Mouse (Mus musculus): ENCODE results near the gene Gfi1b. TPM values are rescaled to one million over a fixed set of nuclear protein-coding genes. Genes with fewer than 3 reads are reported as not detected.
A peak's percentile ranks its signal among the peaks of the same experiment; 100 is the strongest.

Gene Gfi1b
- polyA plus RNA-seq, 1 experiment from 2014 or later: 2.8 TPM

DNA sequence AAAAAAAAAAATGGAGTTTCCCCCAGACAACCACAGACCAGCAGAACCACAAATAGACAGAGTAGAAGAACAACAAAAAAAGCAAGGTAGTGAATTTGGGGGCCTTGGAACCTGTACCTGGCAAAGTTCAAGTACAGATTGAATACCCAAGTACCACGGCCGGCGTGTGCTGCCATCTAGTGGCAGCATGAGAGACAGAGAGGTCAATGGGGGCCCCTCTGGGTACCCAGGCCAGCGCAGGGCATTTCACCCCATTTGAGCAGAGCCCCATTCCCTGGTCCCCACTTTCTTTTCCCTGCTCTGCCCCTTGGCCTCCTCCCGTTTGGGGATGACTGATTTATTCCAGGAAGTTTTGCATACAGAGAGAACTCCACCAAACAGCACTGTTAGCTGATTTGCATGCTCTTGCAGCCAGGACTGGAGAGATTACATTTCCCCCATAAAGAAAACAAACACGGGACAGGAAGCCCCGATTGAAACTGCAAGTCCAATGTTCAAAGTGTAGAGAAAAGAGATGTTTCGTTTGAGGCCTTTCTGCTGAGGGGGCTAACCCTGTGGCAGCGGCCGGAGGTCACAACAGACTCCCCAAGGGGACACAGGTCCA lies 841 bp upstream of the Gfi1b start:
- 19% methylated on average over 10 of the region's 10 CpGs for WGBS
- peaks cover 12% of the 10 kb centered on the region for H3K4me1 ChIP-seq
- H3K27ac ChIP-seq (replicated peaks): no peak overlapping the region
- peak overlapping the region; percentile 51; the same call in 1 of the 2 replicates for H3K4me2 ChIP-seq
- H3K9ac ChIP-seq: no peak overlapping the region
- ATAC-seq (ENCODE audit: extremely low read depth, insufficient number of reproducible peaks, low FRiP score, low TSS enrichment): no peak
- peaks cover 60% of the 10 kb centered on the region for H3K27me3 ChIP-seq (replicated peaks)
- no peaks in the 10 kb centered on the region for H3K9me3 ChIP-seq
- no peak overlapping the region for H3K4me3 ChIP-seq
- H3K36me3 ChIP-seq: no peaks in the 10 kb centered on the region

DNA sequence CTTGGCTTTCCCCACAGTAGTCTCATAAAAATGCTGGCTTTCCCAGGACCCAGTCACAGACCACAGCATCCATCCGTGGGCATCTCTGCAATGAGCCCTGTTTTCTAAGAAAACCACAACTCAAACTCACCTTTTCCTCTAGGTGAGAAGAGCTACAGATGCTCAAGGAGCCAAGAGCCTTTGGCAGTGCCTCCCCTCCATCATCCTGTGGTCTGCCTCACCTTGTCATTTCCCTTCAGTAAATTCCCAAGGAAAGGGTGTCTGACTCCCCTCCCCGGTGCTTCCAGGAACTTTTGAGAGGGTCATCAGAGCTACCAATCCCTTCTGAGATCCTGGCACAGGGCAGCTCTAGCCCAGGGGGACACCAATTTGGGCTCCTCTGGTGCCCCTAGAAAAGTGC lies 671 bp downstream of the Gfi1b start:
- peaks cover 27% of the 10 kb centered on the region for H3K4me1 ChIP-seq
- peak overlapping the region; percentile 51 for H3K4me2 ChIP-seq
- ATAC-seq (ENCODE audit: extremely low read depth, insufficient number of reproducible peaks, low FRiP score, low TSS enrichment): no peak
- peak overlapping the region; percentile 61; the same call in 1 of the 2 replicates for H3K9ac ChIP-seq
- whole genome bisulfite sequencing: 25% methylated on average over 2 of the region's 2 CpGs
- no peaks in the 10 kb centered on the region for H3K36me3 ChIP-seq
- peaks cover 59% of the 10 kb centered on the region for H3K27me3 ChIP-seq (replicated peaks)
- no peaks in the 10 kb centered on the region for H3K9me3 ChIP-seq
- H3K27ac ChIP-seq (replicated peaks): no peak overlapping the region
- H3K4me3 ChIP-seq: peak overlapping the region; percentile 36

DNA sequence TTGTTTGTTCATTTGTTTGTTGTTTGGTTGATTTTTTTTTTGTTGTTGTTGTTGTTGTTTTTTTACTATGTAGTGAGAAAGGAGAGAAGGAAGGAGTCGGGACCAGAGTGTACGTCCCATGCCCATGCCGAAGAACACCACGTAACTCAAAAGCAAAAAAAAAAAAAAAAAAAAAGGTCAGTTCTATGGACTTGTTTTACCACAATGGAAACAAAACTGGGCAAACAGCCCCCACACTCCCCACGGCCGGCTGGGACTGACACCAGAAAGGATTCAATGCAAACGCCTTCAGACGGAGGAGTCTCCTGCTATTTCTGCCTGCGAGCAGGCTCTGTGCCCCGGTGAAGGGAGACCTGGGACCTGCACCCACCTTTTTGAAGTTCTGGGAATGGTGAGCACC lies 1.3 kb downstream of the Gfi1b start:
- Histone ChIP-seq H3K9me3 (no peaks in the 10 kb centered on the region), H3K4me2 (peak overlapping the region; percentile 51), H3K27ac (replicated peaks) (no peak overlapping the region), H3K36me3 (no peaks in the 10 kb centered on the region), H3K9ac (no peak overlapping the region), H3K27me3 (replicated peaks) (peaks cover 54% of the 10 kb centered on the region), H3K4me3 (peak overlapping the region; percentile 36), H3K4me1 (peaks cover 27% of the 10 kb centered on the region)
- ATAC-seq (ENCODE audit: extremely low read depth, insufficient number of reproducible peaks, low FRiP score, low TSS enrichment): no peak
- 56% methylated on average over 10 of the region's 10 CpGs for WGBS

DNA sequence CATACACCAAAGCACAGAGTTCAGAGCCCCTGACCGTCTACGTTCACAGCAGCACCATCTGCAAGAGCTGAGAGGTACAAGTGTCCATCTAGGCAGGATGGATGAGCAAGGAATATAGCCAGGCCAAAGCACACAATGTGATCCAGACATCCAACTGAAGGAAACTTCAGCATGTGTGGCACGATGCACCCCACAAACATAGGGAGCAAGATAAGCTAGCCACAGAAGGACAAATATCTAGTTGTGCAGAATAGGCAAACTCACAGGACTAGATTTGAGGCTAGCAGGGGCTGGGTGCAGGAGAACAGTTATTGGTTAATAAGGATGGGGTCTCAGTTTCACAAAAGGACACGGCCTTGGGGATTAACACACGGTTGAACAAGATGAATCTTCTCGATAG lies 2.4 kb downstream of the Gfi1b start:
- Histone ChIP-seq H3K4me2 (peak overlapping the region; percentile 51), H3K4me3 (peak overlapping the region; percentile 36; the same call in 1 of the 2 replicates), H3K27ac (replicated peaks) (no peak overlapping the region), H3K9ac (no peak overlapping the region), H3K36me3 (no peaks in the 10 kb centered on the region), H3K4me1 (peaks cover 27% of the 10 kb centered on the region), H3K27me3 (replicated peaks) (peaks cover 50% of the 10 kb centered on the region), H3K9me3 (no peaks in the 10 kb centered on the region)
- ATAC-seq (ENCODE audit: extremely low read depth, insufficient number of reproducible peaks, low FRiP score, low TSS enrichment): no peak
- WGBS: 78% methylated on average over 6 of the region's 6 CpGs

DNA sequence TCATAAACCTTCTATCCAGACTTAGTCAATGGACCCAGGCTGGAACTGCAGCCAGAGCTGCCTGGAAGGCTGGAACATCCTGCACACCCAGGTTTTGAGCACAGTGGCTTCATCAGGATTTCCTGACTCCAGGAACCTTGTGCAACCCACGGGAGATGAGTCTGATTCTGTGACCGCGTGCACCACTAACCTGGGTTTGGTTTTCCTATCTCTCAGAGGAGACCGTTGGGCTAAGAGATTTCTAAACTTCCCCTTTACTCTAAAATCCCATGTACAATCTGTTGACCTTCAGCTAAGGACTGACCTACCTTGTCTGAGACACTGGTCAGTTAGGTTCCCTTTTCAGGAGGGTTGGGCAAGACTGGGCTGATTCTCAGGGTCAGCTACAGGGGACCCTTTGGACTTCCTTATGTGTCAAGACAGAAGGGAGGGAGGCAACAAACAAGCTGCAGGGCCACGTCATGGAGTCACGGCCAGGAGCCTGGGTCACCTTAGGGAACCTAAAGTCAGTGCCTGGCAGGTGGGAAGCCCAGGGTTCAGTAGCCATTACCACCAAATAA lies 2.9 kb downstream of the Gfi1b start:
- peak overlapping the region; percentile 36; the same call in 1 of the 2 replicates for H3K4me3 ChIP-seq
- no peak for ATAC-seq (ENCODE audit: extremely low read depth, insufficient number of reproducible peaks, low FRiP score, low TSS enrichment)
- no peak overlapping the region for H3K27ac ChIP-seq (replicated peaks)
- H3K36me3 ChIP-seq: no peaks in the 10 kb centered on the region
- peaks cover 50% of the 10 kb centered on the region for H3K27me3 ChIP-seq (replicated peaks)
- peaks cover 27% of the 10 kb centered on the region for H3K4me1 ChIP-seq
- WGBS: 73% methylated on average over 6 of the region's 6 CpGs
- no peaks in the 10 kb centered on the region for H3K9me3 ChIP-seq
- 0 out of 2 replicates have a peak overlapping the region, but pooled peaks have one; percentile 38 for H3K9ac ChIP-seq
- peak overlapping the region; percentile 51 for H3K4me2 ChIP-seq

DNA sequence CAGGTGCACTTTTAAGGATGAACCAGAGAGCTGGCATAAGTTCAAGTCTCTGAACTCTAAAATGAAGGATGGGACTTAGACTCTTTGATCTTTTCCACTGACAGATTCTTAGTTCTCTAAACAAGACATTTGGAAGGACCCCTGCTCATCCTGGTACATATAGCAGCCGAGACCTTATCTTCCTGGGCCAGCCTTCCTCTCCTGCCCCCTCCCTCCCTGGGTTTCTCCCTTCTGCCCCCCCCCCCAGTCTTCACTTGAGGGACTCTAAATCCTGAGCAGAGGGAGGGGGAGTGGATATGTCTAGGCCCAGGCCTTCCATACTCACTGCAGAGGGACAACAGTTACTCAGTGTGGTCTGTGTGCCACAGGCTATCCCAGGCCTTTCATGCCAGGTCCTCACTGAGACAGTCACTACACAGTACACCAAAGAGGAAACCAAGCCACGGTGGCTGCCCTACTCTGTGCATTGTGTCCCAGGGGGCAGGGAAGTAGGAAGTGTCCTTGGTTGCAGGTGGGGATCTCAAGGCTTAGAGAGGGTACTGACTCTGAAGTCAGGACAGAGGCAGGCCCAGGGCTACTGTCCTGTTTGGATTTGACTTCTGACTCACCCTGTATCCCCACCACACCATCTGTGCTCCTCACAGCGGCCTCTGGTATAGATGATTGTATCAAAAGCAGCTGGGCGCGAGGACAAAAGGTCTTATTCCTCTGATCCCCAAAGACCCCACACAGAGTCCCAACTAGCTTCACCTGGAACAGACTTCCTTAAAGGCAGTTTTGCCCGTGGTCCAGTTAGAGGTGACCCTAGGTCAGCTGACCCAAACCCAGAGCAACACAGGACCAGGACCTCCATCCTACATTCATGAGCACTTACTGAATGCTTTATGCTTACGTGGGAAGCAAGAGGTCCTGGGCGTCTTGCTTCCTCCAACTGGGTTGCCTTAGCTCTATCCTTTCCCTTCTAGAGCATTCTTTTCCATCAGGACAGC lies 4.0 kb downstream of the Gfi1b start:
- Histone ChIP-seq H3K9me3 (no peaks in the 10 kb centered on the region), H3K4me2 (peak overlapping the region; percentile 51), H3K27me3 (replicated peaks) (peaks cover 45% of the 10 kb centered on the region), H3K36me3 (no peaks in the 10 kb centered on the region), H3K4me3 (no peak overlapping the region), H3K27ac (replicated peaks) (peak overlapping the region; percentile 69), H3K9ac (peak overlapping the region; percentile 17; the same call in 1 of the 2 replicates), H3K4me1 (peaks cover 27% of the 10 kb centered on the region)
- ATAC-seq (ENCODE audit: extremely low read depth, insufficient number of reproducible peaks, low FRiP score, low TSS enrichment): peak; percentile 61
- WGBS: 69% methylated on average over 8 of the region's 8 CpGs

DNA sequence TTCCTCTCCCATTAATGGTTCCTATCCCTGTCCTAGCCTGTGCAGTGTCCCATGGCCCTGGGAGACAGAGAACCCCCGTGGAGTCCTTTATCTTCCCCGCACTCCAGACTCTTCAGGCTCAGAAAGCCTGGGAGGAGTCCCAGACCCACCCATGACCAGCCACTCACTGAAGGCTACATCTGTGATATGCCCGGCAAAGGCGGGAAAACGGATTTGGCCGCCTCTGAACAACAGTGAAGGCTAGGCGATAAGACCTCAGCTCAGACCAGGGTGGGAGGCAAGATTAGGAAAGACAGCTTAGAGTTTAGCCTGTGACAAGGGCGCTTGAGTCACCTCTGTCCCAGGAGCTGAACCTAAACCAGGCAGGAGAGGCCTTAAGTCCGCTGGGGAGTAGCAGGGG lies 4.9 kb downstream of the Gfi1b start:
- Histone ChIP-seq H3K27ac (replicated peaks) (peak overlapping the region; percentile 69), H3K27me3 (replicated peaks) (peaks cover 36% of the 10 kb centered on the region), H3K4me3 (peak overlapping the region; percentile 14; the same call in 1 of the 2 replicates), H3K4me2 (peak overlapping the region; percentile 51), H3K9ac (peak overlapping the region; percentile 17; the same call in 1 of the 2 replicates), H3K36me3 (no peaks in the 10 kb centered on the region), H3K4me1 (peaks cover 22% of the 10 kb centered on the region), H3K9me3 (no peaks in the 10 kb centered on the region)
- peak; percentile 45; the same call in 1 of the 2 replicates for ATAC-seq (ENCODE audit: extremely low read depth, insufficient number of reproducible peaks, low FRiP score, low TSS enrichment)
- 20% methylated on average over 9 of the region's 9 CpGs for WGBS

DNA sequence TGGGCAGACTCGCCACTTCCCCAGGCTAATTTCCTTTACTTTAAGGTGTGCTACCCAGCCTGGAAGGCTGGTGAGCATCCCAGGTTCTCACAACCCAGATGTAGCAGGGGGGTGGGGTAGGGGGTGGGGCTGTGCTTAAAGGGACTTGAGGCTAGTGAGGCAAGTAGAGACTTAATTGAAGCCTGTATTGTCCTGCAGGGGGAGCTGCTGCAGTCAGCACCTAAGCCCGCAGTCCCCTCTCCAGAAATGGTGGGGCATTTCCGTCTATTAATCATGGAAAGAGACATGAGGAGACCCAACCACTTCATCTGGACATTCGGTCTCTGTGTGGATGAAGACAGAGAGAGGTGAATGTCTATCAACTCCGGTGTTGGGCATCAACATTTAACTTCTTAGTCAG lies 5.4 kb downstream of the Gfi1b start:
- H3K4me2 ChIP-seq: peak overlapping the region; percentile 51
- no peak for ATAC-seq (ENCODE audit: extremely low read depth, insufficient number of reproducible peaks, low FRiP score, low TSS enrichment)
- WGBS: 39% methylated on average over 5 of the region's 5 CpGs
- peak overlapping the region; percentile 14; the same call in 1 of the 2 replicates for H3K4me3 ChIP-seq
- H3K27ac ChIP-seq (replicated peaks): peak overlapping the region; percentile 69; the same call in 1 of the 2 replicates
- H3K36me3 ChIP-seq: no peaks in the 10 kb centered on the region
- no peaks in the 10 kb centered on the region for H3K9me3 ChIP-seq
- H3K4me1 ChIP-seq: peaks cover 18% of the 10 kb centered on the region
- H3K27me3 ChIP-seq (replicated peaks): peaks cover 31% of the 10 kb centered on the region
- peak overlapping the region; percentile 17; the same call in 1 of the 2 replicates for H3K9ac ChIP-seq

DNA sequence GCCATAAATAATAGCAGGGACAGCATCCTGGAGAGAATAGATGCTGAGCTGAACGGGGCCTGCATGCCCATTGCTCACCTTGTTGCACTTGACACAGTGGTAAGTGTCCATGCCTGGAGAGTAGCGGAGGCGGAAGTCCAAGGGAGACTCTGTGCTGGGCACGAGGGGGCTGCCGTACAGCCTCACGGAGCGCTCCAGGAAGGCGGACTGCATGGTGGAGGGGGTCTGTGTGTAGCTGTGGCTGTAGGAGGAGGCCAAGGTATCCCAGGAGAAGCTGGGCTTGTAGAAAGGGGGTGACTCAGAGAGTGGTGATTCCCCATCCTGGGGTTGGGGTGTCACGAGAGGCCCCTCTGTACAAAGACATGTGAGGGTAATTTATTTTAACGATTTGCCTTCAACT lies 8.2 kb downstream of the Gfi1b start:
- H3K9me3 ChIP-seq: no peaks in the 10 kb centered on the region
- peaks cover 23% of the 10 kb centered on the region for H3K4me1 ChIP-seq
- ATAC-seq (ENCODE audit: extremely low read depth, insufficient number of reproducible peaks, low FRiP score, low TSS enrichment): no peak
- no peaks in the 10 kb centered on the region for H3K36me3 ChIP-seq
- H3K27me3 ChIP-seq (replicated peaks): peaks cover 10% of the 10 kb centered on the region
- no peak overlapping the region for H3K27ac ChIP-seq (replicated peaks)
- 90% methylated on average over 10 of the region's 10 CpGs for WGBS
- H3K4me3 ChIP-seq: no peak overlapping the region
- H3K9ac ChIP-seq: no peak overlapping the region
- no peak overlapping the region for H3K4me2 ChIP-seq

DNA sequence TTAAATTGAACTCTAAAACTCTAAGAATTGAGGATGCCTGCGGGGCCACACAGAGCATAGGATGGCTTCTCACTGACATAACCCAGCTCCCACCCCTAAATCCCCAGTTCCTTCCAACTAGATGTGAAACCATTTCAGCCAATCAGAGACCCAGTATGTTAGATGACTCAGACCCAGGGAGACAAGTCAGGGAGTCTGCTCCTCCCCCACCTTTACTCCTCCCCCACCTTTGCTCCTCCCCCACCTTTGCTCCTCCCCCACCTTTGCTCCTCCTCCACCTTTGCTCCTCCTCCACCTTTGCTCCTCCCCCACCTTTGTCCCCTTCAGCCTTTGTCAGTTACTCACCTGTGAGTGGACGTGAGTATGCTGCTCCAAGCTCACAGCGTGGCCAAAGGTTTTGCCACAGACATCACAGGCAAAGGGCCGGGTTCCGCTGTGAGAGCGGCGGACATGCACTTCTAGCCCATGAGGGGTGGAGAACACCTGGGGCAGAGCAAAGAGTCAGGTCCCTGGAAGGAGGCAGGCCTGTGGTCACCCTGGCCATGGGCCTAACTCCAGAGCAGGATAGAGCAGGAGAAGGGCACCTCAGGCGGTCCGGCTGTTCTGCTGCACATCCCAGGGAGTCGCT lies 9.2 kb downstream of the Gfi1b start:
- H3K4me1 ChIP-seq: peaks cover 20% of the 10 kb centered on the region
- no peak overlapping the region for H3K27ac ChIP-seq (replicated peaks)
- no peaks in the 10 kb centered on the region for H3K9me3 ChIP-seq
- H3K4me3 ChIP-seq: no peak overlapping the region
- no peak overlapping the region for H3K4me2 ChIP-seq
- peaks cover 10% of the 10 kb centered on the region for H3K27me3 ChIP-seq (replicated peaks)
- no peak for ATAC-seq (ENCODE audit: extremely low read depth, insufficient number of reproducible peaks, low FRiP score, low TSS enrichment)
- no peak overlapping the region for H3K9ac ChIP-seq
- WGBS: 64% methylated on average over 10 of the region's 10 CpGs
- H3K36me3 ChIP-seq: no peaks in the 10 kb centered on the region

DNA sequence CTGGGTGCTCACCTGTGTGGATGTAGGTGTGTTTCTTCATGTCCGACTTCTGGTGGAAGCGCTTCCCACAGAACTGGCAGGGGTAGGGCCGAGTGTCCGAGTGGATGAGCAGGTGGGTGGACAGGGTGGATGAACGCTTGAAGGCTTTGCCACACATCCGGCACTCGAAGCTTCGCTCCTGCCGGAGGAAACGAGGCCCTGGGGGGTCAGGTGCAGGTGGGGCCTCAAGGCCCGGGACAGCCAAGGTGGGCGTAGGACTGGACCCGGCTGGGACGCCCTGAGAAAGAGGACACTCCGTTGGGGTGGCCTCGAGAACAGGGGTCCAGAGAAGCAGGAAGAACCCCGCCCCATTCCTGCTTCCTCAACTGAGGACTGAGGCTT lies 10.4 kb downstream of the Gfi1b start:
- no peak overlapping the region for H3K4me2 ChIP-seq
- no peak overlapping the region for H3K27ac ChIP-seq (replicated peaks)
- ATAC-seq (ENCODE audit: extremely low read depth, insufficient number of reproducible peaks, low FRiP score, low TSS enrichment): no peak
- no peaks in the 10 kb centered on the region for H3K36me3 ChIP-seq
- no peaks in the 10 kb centered on the region for H3K9me3 ChIP-seq
- 87% methylated on average over 17 of the region's 17 CpGs for WGBS
- H3K9ac ChIP-seq: no peak overlapping the region
- H3K4me3 ChIP-seq: no peak overlapping the region
- peaks cover 16% of the 10 kb centered on the region for H3K4me1 ChIP-seq
- H3K27me3 ChIP-seq (replicated peaks): peaks cover 10% of the 10 kb centered on the region

Data from heart, embryonic 13.5 days (tissue).